Mouse (Mus musculus) urinary bladder, adult 2 months (tissue): Measurements from ENCODE around the gene Nav2. TPM values are rescaled to one million over a fixed set of nuclear protein-coding genes. Genes with fewer than 3 reads are reported as not detected.

Experiments
- DNase-seq: peaks from one replicate; pipeline ENCODE4 v3.0.0; 2022; ENCODE audit warnings: low spot score
- polyA plus RNA-seq: library from polyadenylated mRNA; depleted of rRNA; stranded (reverse); fragments of >200 nt; gene quantifications from 2 replicates; pipeline ENCODE4 v1.2.3, GENCODE M21; 2012

The Nav2 gene
- polyA plus RNA-seq, 1 experiment, result 4.6 TPM

GRCm38 (mm10) chr7:49558895-49559294 is 650.4 kb downstream of the Nav2 start:
- no peak for DNase-seq

DNA sequence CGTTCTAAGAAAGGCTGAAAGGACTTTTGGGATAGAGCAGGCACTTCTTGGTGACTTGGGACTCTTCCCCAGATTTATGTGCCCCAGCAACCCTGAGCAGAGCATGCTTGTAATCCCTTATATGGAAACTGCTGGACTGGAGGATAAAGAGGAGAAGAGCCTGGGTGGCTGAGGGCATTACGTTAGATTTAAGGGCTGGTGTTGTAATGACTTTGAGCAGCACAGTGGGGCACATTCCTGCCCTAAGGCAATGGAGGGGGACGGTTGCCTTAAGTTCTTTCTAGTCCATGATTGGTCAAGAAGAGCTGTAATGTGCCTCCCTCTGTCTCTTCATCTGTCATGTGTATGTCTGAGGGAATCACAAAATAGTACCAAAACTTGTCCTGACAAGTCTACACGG is 651.5 kb downstream of the Nav2 start:
- DNase-seq, result no peak

GRCm38 (mm10) chr7:49562404-49562803 is 653.9 kb downstream of the Nav2 start:
- no peak for DNase-seq

DNA sequence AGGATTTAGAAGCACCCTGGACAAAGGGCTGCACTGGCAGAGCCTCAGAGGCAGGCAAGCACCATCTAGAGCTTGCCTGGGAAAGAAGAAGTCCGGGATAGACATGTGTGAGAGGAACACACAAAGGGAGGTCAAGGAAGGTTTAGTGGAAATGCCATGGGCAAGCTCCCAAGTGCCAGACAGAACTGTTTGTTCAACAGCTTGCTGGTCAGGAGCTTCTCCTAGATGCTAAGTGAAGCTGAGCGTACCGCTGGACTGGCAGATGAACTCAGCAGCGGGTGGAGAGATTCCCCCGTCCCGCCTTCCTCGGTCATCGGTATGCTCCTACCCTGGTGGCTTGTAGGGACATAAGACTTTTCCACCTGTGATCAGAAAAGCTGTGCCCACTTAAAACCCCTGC is 654.3 kb downstream of the Nav2 start:
- no peak for DNase-seq

- no peak for DNase-seq
These were observed 656.6 kb downstream of the Nav2 start for GRCm38 (mm10) chr7:49565084-49565483.

- no peak for DNase-seq
These were observed 657.3 kb downstream of the Nav2 start for GRCm38 (mm10) chr7:49565798-49566197.

DNA sequence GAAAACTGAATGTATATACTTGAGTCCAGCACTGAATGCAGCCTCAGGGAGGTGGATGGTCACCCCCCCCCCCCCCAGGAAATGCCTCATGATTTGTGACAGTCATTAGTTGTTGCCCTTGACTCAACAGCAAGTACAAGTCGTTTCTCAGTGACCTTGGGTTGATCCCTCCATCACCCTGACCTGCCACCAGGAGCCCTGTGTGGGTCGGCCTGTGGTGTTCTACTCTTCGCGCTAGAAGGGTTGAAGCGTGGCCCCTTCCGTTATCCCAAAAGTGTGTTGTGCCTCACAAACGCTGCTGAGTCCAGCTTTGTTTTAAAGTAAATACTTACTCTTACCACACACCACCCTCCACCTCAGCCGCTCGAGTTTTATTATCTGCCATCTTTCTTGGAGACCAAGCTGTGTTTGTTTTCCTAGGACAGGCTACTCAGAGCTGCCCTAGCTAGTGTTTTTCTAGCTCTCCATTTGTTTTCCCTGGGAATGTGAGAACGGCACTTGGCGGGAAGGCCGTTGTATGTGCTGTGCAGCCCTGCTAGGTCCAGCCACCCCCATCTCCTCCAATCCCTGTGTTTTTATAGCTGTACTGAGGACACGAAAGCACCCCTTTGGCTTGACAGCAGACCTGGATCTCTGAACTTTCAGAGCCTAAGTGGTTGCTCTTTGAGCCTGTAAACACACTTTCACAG is 659.0 kb downstream of the Nav2 start:
- DNase-seq, result no peak

GRCm38 (mm10) chr7:49569646-49570045 is 661.1 kb downstream of the Nav2 start:
- DNase-seq, result no peak

GRCm38 (mm10) chr7:49571606-49572005 is 663.1 kb downstream of the Nav2 start:
- no peak for DNase-seq

DNA sequence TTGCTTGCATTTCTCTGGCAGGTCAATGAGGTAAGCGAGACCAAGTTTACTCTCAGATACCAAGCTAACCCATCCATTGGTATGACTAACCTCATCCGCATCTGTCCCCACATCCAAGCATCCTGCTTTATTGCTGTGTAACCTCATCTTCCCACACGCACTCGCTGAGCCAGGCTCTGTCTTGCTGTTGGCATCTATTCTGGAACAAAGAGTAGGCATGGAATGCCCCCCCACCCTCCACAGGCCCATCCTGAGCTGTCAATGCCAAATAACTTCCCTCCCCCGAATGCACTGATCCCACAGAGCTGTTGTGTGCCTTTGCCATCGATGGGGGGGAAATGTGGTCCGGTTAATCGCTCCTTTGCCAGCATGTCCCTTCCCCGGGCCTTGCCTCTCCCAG is 666.7 kb downstream of the Nav2 start:
- no peak for DNase-seq

DNA sequence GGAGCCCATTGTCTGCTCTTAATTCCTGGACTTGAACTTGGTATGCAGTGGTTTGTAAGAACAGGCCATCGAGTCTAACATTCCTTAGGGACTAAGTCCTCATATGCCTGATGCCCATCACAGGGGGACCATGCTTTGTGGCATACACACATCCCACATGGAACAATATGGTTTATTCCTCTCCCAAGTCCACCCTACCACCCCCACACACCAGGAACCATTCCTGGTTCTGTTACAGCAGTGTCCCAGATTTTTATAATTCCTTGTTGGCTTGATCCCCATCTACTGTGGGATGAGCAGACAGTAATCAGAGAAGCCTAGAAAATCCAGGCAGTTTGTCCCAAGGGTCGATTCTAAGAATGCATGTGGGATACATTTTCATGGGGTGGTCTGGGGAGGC is 668.6 kb downstream of the Nav2 start:
- DNase-seq, result no peak

- DNase-seq, result no peak
These were observed 673.4 kb downstream of the Nav2 start for GRCm38 (mm10) chr7:49581951-49582350.

DNA sequence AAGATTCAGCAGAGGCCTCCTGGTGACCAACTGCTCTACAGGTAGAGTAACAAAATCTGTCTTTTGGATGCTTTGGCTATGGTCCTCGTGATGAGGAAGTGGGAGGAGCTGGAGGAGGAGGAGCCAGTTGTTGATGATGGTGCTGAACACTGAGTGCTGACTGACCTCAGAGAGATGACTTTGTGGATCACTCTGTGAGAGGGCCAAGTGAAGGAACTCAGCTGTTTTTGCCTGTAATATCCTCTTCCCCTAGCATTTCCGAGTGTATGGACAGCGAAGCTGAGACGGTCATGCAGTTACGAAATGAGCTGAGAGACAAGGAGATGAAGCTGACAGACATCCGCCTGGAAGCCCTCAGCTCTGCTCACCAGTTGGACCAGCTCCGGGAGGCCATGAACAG is 674.0 kb downstream of the Nav2 start:
- no peak for DNase-seq

DNA sequence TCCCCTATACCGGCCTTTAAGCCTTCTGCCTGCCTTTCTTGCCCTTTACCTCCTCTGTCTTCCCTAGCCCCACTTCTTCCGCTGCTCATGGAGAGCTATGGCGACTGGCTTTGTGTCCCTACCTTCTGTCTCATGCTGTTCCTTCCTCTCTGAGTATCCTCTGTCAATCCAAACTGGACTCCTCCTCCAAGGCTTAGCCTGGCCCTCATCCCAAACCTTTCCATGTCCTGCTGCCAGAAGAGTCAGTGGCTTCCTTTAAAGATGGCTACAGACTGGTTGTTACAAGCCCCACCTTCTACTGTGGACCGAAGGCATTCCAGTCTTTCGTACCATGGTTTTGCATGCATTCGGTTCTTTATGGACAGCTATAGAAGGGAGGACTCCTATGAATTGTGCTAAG is 674.7 kb downstream of the Nav2 start:
- DNase-seq, result no peak

DNA sequence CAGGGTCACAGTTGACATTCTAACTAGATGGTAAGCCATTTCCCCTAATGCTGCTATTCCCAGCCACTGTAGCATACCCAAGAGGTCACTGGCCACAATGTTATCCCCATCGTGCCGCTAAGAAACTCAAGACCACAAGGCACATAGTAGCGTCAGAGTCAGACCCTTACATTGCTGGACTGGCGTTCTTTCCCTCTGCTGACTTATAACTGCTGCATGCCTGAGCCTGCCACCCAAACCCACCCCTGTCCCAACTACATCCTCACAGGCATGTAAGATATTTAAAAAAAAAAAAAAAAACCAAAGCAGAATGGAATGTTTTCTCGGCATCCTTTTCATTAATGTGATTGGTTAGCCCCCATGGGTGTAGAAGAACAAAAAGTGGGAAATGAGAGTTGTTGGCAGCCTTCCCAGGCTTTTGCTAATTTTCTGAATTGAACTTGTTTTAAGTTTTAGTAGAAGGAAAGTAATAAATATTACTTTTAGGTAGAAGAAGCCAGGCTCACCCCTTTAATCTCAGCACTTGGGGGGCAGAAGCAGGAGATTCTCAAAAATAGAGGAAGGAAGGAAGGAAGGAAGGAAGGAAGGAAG is 678.1 kb downstream of the Nav2 start:
- DNase-seq, result no peak

DNA sequence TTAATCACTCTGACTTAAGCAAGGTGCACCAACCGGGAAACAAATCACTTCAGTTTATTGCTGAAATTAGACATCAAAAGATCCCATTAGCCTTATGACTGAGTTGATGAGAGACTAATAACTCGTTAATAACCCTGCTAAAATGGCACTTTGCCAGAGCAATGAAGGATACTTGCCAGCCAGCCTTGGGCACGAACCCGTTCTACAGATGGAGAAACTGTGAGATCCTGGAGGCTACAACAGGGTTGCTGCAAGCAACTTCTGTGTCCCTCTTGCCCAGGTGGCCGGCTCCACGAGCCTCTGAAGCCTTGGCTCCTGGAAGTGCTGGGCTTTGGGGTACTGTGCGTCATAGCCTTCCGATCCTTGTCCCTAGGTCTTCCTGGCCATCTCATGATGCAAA is 681.1 kb downstream of the Nav2 start:
- DNase-seq, result no peak

DNA sequence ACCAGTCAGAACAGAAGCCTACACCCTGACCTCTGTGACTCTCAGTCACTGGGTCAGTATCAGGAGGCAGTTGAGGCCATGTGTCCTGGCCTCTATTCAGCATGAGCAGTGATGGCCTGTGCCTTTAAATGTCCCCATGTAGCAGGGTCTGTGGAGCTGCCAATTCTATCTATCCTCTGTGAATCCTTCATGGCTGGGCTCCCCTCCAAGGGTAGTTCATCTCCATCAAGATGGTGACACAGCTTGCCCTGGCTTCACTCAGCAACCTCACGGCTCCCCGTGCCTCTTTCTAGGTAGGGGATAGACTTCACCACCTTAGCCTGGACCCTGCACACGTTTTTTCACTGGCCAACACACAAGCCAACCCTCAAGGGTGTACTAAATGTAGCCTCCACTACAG is 689.3 kb downstream of the Nav2 start:
- DNase-seq, result no peak

GRCm38 (mm10) chr7:49598225-49598624 is 689.7 kb downstream of the Nav2 start:
- DNase-seq, result no peak

GRCm38 (mm10) chr7:49599950-49600349 is 691.4 kb downstream of the Nav2 start:
- DNase-seq, result no peak

- peak; percentile 41 for DNase-seq
These were observed 692.9 kb downstream of the Nav2 start for GRCm38 (mm10) chr7:49601191-49601975.

GRCm38 (mm10) chr7:49604244-49604643 is 695.7 kb downstream of the Nav2 start:
- DNase-seq, result no peak

DNA sequence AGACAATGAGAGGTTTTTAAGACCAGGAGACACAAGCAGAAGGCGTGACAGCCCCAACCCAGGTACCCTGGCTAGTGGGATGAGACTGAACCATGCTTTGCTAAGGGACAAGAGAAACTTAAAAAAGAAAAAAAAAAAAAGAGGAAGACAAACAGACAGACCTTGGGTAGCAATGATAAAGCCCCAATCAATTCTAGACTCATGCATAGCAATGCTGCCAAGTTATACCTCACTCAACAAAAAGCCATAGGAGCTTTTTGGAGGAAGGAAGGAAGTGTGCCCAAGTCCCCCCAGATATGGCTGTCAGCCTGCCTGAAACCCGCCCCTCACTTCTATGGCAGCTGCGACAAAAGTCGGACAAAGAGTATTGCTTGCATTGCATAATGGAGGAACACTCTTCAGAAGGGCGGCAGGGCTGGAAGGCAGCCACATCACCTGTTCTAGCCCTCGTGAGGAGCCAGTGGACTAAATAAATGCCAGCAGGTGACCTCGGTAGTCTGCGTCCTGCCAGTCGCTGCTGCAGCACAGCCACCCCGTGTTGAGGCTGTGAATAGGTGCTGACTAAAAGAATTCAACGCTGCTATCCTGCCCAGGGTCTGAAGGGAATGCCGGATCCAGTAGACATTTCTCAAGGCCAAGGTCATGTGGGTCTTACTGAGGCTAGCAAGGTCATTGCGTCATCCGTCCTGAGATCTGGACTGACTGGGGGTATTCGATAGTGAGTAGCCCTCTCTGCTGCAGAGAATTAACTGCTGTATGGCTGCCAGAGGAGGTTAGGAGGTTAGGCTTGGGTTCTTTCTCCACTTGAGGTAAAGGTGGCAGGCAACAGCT is 696.7 kb downstream of the Nav2 start:
- DNase-seq, result no peak
